Mouse (Mus musculus): Measurements from ENCODE around the gene Asb8. TPM values are rescaled to one million over a fixed set of nuclear protein-coding genes. Genes with fewer than 3 reads are reported as not detected.

Asb8 gene
- polyA plus RNA-seq, 1 experiment from 2014 or later = 60.5 TPM

GRCm38 (mm10) chr15:98116287-98116686, 49.1 kb downstream of the Asb8 start:
- DNase-seq (ENCODE audit: low spot score) (no peak), ATAC-seq (no peak)
- no peak overlapping the region for H3K27ac ChIP-seq (ENCODE audit: low read depth, low read length)
- H3K9ac ChIP-seq (ENCODE audit: low read length) = no peak overlapping the region
- H3K9me3 ChIP-seq (replicated peaks; ENCODE audit: control insufficient read depth, low read length) = no peaks in the 10 kb centered on the region
- 91% methylated on average over 5 of the region's 5 CpGs for WGBS
- no peak overlapping the region for H3K4me3 ChIP-seq (ENCODE audit: low read depth, low read length)
- no peak overlapping the region for H3K4me2 ChIP-seq (ENCODE audit: low read length)
- H3K27me3 ChIP-seq (replicated peaks; ENCODE audit: control insufficient read depth, insufficient read depth, low read length) = no peaks in the 10 kb centered on the region
- no peaks in the 10 kb centered on the region for H3K4me1 ChIP-seq (ENCODE audit: control insufficient read depth, insufficient read depth, low read length)
- peaks cover 70% of the 10 kb centered on the region for H3K36me3 ChIP-seq (ENCODE audit: control insufficient read depth, insufficient read depth, low read length)

GRCm38 (mm10) chr15:98115779-98116163, 49.7 kb downstream of the Asb8 start:
- no peaks in the 10 kb centered on the region for H3K27me3 ChIP-seq (replicated peaks; ENCODE audit: control insufficient read depth, insufficient read depth, low read length)
- no peak overlapping the region for H3K9ac ChIP-seq (ENCODE audit: low read length)
- no peak overlapping the region for H3K27ac ChIP-seq (ENCODE audit: low read depth, low read length)
- H3K4me3 ChIP-seq (ENCODE audit: low read depth, low read length) = no peak overlapping the region
- H3K4me1 ChIP-seq (ENCODE audit: control insufficient read depth, insufficient read depth, low read length) = no peaks in the 10 kb centered on the region
- no peaks in the 10 kb centered on the region for H3K9me3 ChIP-seq (replicated peaks; ENCODE audit: control insufficient read depth, low read length)
- WGBS = 88% methylated on average over 9 of the region's 9 CpGs
- H3K4me2 ChIP-seq (ENCODE audit: low read length) = no peak overlapping the region
- peaks cover 65% of the 10 kb centered on the region for H3K36me3 ChIP-seq (ENCODE audit: control insufficient read depth, insufficient read depth, low read length)
- DNase-seq (ENCODE audit: low spot score) (no peak), ATAC-seq (no peak)

DNA sequence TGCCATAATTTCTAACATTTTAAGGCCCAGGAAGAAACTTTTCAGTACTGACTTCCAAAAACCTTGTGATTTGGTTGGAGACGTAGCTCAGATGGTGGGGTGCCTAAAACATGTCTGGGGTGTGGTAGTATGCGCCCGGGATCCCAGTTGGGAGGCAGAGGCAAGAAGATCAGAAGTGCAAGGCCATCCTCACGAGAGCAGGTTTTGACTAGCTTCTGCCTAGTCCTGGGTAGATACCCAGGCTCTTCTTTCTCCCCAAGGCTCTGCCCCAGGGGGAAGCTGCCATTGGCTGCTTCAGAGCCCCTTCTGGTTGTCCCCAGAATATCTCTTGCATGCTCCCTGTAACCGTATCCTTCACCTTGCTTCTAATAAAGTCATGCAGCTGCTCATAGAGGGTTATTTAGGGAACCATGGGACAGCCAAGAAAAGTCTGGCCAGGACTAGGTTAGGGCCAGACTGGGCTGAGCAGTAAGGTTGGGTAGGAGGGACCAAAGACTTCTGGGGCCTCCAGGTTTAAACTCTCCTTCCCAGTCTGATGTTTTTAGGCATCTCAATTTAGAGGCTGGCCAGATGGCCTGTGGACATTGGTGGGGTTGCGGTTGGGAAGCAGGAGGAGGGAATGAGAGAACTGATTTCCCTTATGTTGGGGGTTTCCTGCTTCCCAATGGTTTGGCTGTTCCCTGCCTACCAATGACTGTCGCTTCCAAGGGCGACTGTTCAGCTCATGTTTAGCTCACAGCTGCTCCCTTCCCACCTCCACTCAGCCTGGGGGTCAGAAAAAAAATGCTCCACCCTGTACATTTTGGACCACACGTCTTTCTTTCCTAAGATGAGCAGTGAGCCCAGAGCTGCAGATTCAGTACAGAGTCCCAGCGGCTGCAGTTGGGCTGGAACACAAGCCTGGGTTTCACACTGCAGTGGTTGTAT, 50.3 kb downstream of the Asb8 start:
- no peak overlapping the region for H3K4me2 ChIP-seq (ENCODE audit: low read length)
- ATAC-seq (no peak), DNase-seq (ENCODE audit: low spot score) (no peak)
- no peaks in the 10 kb centered on the region for H3K27me3 ChIP-seq (replicated peaks; ENCODE audit: control insufficient read depth, insufficient read depth, low read length)
- no peak overlapping the region for H3K27ac ChIP-seq (ENCODE audit: low read depth, low read length)
- no peak overlapping the region for H3K4me3 ChIP-seq (ENCODE audit: low read depth, low read length)
- no peak overlapping the region for H3K9ac ChIP-seq (ENCODE audit: low read length)
- 92% methylated on average over 10 of the region's 10 CpGs for WGBS
- no peaks in the 10 kb centered on the region for H3K9me3 ChIP-seq (replicated peaks; ENCODE audit: control insufficient read depth, low read length)
- H3K36me3 ChIP-seq (ENCODE audit: control insufficient read depth, insufficient read depth, low read length) = peaks cover 60% of the 10 kb centered on the region
- H3K4me1 ChIP-seq (ENCODE audit: control insufficient read depth, insufficient read depth, low read length) = no peaks in the 10 kb centered on the region

DNA sequence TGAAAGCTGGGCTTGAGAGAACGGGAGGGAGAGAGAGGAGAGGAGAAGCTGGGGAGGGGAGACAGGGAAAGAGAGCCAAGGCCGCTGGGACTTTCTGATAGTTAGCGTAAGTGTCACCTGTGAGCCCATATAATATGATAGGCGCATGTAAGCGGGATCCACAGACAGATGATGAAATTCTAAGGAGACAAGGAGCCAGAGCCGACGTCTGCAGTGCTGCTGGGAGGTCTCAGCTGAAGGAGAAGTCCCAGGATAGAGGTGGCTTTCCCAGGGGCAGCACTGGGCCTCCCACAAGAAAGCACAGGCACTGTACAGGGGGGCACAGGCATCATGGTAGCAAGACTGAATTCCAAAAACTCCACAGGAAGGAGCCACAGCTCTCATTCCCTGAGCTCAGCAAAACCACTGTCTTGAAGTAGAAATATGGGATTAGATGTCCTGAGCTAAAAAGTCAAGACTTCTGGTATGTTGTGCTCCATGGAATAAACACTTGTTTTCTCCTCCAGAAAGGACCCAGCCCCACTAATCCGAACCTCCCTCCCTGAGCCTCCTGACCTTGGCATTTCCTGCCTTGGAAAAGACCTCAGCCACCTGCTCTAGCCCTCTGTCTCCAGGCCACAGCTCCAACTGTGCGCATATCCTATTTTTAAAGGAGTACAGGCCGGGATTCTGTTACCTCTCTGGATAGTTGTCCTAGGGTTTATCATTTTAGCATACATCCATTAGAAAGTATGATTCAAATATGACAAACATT, 51.1 kb downstream of the Asb8 start:
- no peak overlapping the region for H3K9ac ChIP-seq (ENCODE audit: low read length)
- no peaks in the 10 kb centered on the region for H3K9me3 ChIP-seq (replicated peaks; ENCODE audit: control insufficient read depth, low read length)
- H3K4me3 ChIP-seq (ENCODE audit: low read depth, low read length) = no peak overlapping the region
- no peak for ATAC-seq
- no peak overlapping the region for H3K27ac ChIP-seq (ENCODE audit: low read depth, low read length)
- H3K27me3 ChIP-seq (replicated peaks; ENCODE audit: control insufficient read depth, insufficient read depth, low read length) = no peaks in the 10 kb centered on the region
- WGBS = 84% methylated on average over 10 of the region's 10 CpGs
- H3K4me1 ChIP-seq (ENCODE audit: control insufficient read depth, insufficient read depth, low read length) = peaks cover 3% of the 10 kb centered on the region; the same call in 1 of the 2 replicates
- H3K4me2 ChIP-seq (ENCODE audit: low read length) = no peak overlapping the region
- peaks cover 52% of the 10 kb centered on the region for H3K36me3 ChIP-seq (ENCODE audit: control insufficient read depth, insufficient read depth, low read length)
- DNase-seq (ENCODE audit: low spot score) = no peak

DNA sequence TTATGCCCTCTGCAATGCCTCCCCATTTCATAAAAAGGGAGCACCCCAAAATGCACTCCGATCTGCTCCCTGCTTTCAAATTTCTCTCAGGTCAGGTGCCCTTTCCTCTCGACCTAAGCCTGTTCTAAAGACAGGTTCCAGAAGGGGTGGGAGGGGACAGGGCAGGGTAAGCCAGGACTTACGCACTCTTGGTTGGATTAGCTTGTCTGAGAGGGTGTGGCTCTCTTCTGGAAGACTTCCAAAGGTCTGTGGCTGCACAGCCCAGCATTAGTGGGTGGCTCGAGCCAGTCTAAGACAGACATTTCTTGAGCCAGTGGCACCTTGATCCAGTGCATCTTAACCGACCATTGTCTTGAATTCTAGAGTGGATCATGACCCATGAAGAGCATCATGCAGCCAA, 53.6 kb downstream of the Asb8 start:
- Histone ChIP-seq H3K4me2 (ENCODE audit: low read length) (no peak overlapping the region), H3K36me3 (ENCODE audit: control insufficient read depth, insufficient read depth, low read length) (peaks cover 31% of the 10 kb centered on the region), H3K9me3 (replicated peaks; ENCODE audit: control insufficient read depth, low read length) (no peaks in the 10 kb centered on the region), H3K4me1 (ENCODE audit: control insufficient read depth, insufficient read depth, low read length) (peaks cover 13% of the 10 kb centered on the region; the same call in 1 of the 2 replicates), H3K4me3 (ENCODE audit: low read depth, low read length) (no peak overlapping the region), H3K9ac (ENCODE audit: low read length) (no peak overlapping the region), H3K27ac (ENCODE audit: low read depth, low read length) (no peak overlapping the region), H3K27me3 (replicated peaks; ENCODE audit: control insufficient read depth, insufficient read depth, low read length) (no peaks in the 10 kb centered on the region)
- DNase-seq (ENCODE audit: low spot score) (no peak), ATAC-seq (no peak)
- 81% methylated on average over 5 of the region's 5 CpGs for WGBS

GRCm38 (mm10) chr15:98108297-98109152, 56.9 kb downstream of the Asb8 start:
- DNase-seq (ENCODE audit: low spot score) (peak; percentile 91), ATAC-seq (peak; percentile 97)
- peak overlapping the region; percentile 75 for H3K4me2 ChIP-seq (ENCODE audit: low read length)
- peak overlapping the region; percentile 61 for H3K4me3 ChIP-seq (ENCODE audit: low read depth, low read length)
- H3K27me3 ChIP-seq (replicated peaks; ENCODE audit: control insufficient read depth, insufficient read depth, low read length) = no peaks in the 10 kb centered on the region
- H3K9me3 ChIP-seq (replicated peaks; ENCODE audit: control insufficient read depth, low read length) = no peaks in the 10 kb centered on the region
- H3K27ac ChIP-seq (ENCODE audit: low read depth, low read length) = peak overlapping the region; percentile 77
- peaks cover 10% of the 10 kb centered on the region for H3K36me3 ChIP-seq (ENCODE audit: control insufficient read depth, insufficient read depth, low read length)
- H3K4me1 ChIP-seq (ENCODE audit: control insufficient read depth, insufficient read depth, low read length) = peaks cover 13% of the 10 kb centered on the region; the same call in 1 of the 2 replicates
- 3% methylated on average over 35 of the region's 37 CpGs for WGBS
- H3K9ac ChIP-seq (ENCODE audit: low read length) = peak overlapping the region; percentile 84

DNA sequence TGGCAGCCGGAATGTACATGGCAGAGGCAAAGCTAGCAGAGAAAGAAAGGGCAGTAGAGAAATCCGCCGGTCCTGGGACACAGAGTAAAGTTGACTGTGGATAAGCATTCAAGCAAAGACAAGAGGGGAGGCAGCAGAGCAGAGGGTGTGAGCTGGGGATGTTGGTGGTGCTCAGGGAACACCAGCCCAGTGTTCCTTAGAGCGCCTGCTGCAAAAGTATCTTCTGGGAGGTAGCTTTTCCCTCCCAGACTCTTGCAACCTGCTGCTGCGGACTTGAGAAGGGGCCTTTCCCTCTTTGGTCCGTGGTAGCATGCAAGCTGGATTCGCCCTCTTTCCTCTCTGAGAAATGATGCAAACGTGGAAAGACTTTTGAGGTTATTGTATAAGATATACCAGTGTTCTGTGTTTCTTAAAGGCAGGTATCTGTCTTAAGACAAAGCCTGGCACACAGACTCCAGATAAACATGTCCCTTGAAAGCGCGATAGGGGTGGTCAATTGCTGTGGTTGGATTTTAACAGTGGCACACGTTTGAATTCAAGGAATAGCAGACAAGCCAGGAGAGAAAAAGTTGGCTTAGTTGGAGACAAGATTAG, 57.6 kb downstream of the Asb8 start:
- Histone ChIP-seq H3K36me3 (ENCODE audit: control insufficient read depth, insufficient read depth, low read length) (peaks cover 10% of the 10 kb centered on the region), H3K27me3 (replicated peaks; ENCODE audit: control insufficient read depth, insufficient read depth, low read length) (no peaks in the 10 kb centered on the region), H3K4me2 (ENCODE audit: low read length) (peak overlapping the region; percentile 75), H3K9ac (ENCODE audit: low read length) (peak overlapping the region; percentile 84), H3K27ac (ENCODE audit: low read depth, low read length) (no peak overlapping the region), H3K9me3 (replicated peaks; ENCODE audit: control insufficient read depth, low read length) (no peaks in the 10 kb centered on the region), H3K4me1 (ENCODE audit: control insufficient read depth, insufficient read depth, low read length) (peaks cover 13% of the 10 kb centered on the region; the same call in 1 of the 2 replicates), H3K4me3 (ENCODE audit: low read depth, low read length) (peak overlapping the region; percentile 61)
- 33% methylated on average over 11 of the region's 11 CpGs for WGBS
- ATAC-seq (peak; percentile 11; the same call in 1 of the 2 replicates), DNase-seq (ENCODE audit: low spot score) (no peak)

DNA sequence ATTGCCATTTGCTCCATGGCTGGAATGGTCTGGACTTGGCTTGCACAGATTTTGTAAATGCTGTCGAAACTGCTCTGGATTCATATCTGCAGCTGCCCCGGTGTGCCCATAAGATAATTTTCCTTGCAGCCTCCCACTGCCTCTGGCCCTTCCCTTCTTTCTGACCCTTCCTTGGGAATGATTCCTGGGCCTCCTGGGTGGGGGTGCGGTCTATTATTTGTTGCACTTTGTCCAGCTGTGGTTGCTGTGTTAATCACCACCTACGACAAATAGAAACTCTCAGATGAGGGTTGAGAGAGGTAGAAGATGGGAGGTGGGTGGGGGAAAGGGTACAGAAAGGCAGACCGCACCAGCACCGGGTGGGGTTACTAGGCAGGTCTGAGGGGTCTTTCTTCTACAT, 58.2 kb downstream of the Asb8 start:
- DNase-seq (ENCODE audit: low spot score) (no peak), ATAC-seq (no peak)
- H3K27ac ChIP-seq (ENCODE audit: low read depth, low read length) = no peak overlapping the region
- peaks cover 13% of the 10 kb centered on the region; the same call in 1 of the 2 replicates for H3K4me1 ChIP-seq (ENCODE audit: control insufficient read depth, insufficient read depth, low read length)
- whole genome bisulfite sequencing = 78% methylated on average over 6 of the region's 6 CpGs
- no peak overlapping the region for H3K4me2 ChIP-seq (ENCODE audit: low read length)
- H3K27me3 ChIP-seq (replicated peaks; ENCODE audit: control insufficient read depth, insufficient read depth, low read length) = no peaks in the 10 kb centered on the region
- H3K36me3 ChIP-seq (ENCODE audit: control insufficient read depth, insufficient read depth, low read length) = peaks cover 4% of the 10 kb centered on the region; the same call in 1 of the 2 replicates
- no peak overlapping the region for H3K4me3 ChIP-seq (ENCODE audit: low read depth, low read length)
- H3K9ac ChIP-seq (ENCODE audit: low read length) = peak overlapping the region; percentile 84; the same call in 1 of the 2 replicates
- H3K9me3 ChIP-seq (replicated peaks; ENCODE audit: control insufficient read depth, low read length) = no peaks in the 10 kb centered on the region
